Mouse (Mus musculus): Measurements from ENCODE around the gene Sept1.
"Not testable (repeated sequence)": the region's sequence is repeated elsewhere in the genome, so short reads cannot be mapped to it uniquely, and the experiment has no call there.

Sept1 gene

DNA sequence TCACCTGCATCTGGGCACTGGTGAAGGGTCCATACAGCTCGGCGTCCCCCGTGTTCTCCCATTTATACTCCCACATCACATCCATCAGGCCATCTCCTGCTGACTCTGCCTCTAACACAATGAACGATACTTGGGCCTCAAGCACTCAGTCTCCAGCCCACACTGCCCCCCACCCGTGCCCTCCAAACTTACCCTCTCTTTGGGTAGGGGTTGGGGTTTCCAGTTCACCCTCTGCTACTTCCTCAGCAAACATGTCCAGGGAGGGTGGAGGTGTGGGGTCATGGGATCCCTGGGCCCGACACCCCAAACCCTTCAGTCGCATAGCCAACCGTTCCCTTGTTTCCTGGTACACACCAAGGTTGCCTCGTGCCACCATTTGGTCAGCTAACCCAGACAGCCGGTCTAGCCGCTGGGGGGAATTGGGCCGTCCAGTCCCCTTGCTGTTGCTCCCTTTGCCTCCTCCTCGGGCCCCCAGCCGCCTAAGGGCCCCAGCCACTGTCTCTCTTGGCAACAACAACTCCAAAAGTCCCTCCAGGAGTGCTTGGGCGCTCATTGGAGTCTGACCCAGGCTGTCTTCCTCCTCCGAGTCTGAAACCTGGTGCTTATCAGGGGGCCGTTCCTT lies 38.8 kb downstream of the Sept1 start:
- no peak for DNase-seq (ENCODE audit: low spot score in 2 of 2)

DNA sequence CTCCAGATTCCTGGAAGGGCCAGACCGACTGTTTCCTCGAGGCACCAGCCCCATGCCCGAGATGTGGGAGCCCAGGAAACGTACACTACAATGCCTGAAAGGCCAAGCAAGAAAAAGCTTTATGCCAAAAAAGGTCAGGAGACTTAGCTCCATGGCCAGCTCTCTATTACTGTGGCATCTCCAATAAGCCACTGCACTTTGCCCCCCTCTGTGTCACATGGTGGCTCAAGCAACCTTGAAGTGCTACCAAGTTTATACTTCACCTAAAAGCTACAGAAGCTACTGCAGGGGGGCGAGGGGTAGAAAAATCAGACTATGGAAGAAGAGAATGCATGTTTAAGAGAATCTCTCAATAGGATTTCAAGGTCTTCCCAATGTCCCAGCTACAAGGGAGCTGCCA lies 39.9 kb downstream of the Sept1 start:
- DNase-seq (ENCODE audit: low spot score in 2 of 2) = no peak

DNA sequence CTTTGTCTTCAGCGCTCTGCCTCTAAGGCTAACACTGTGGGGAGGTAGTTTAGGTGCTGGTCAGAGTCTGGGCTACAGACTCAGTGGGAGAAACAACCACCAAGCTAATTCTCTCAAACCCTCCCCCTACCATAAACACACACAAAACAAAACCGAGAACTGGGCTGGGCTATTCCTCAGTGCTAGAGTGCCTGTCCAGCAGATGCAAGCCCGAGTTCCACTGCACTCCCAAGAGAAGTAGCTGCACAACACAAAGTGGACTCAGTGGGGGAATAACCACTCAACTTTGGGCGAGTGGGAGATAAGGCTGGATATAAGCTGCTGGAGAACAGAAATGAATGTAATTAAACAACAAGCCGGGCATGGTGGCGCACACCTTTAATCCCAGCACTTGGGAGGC lies 42.3 kb downstream of the Sept1 start:
- no peak for DNase-seq (ENCODE audit: low spot score in 2 of 2)

DNA sequence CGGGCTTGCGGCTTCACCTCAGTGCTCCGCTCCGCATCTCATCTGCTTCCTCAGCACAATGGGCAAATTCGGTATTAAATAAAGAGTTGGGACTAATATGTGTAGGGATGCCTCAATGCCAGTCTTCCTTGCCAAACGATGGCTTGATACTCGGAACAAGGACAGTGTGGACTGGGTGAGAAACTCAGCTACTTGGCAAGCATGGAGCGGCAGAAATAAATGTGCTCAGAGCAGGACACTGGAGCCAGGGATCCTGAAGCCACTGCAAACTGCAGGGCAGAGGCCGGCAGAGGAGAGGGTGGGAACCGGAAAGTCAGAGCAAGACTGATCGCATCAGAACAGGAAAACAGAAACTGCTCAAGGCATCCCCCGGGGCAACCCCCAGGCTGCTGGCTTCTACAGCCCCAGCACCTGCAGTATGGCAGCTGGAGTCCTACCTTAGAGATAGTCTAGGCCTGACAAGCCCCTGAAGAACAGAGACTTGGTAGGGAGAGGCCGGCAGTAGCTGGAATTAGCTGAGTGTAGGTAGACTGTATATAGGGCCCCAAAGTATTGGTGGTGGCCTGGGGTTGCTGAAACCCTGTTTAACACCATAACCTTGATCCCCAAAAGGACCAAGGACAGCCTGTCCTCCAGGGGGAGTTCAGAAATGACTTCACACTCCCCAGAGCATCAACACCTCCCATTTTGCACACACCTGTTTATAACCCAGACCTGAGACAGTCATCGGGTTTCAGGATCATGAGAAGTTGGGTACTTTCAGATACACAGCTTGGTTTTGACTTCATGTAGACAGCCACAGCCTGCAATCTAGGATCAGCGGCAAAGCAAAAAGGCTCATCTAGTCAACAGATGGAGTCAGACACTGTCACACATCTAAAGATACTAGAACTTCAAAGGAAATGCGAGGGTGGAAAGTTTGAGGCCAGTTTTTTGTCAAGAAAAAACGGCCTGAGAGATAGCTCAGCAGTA lies 44.3 kb downstream of the Sept1 start:
- no peak for DNase-seq (ENCODE audit: low spot score in 2 of 2)

DNA sequence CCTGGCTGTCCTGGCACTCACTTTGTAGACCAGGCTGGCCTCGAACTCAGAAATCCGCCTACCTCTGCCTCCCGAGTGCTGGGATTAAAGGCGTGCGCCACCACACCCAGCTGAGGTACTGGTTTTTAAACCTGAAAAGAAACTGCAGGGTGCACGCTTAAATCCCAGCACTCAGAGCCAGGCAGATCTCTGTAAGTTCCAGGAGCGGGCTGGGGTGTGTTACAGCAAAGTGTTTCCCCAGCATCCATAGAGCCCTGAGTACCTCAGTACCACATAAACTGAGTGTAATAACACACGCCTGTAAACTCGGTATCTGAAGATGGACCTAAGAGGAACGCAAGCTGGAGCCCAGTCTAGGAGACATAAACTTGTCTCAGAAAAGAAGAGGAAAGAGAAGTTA lies 45.6 kb downstream of the Sept1 start:
- DNase-seq (ENCODE audit: low spot score in 2 of 2) = no peak

DNA sequence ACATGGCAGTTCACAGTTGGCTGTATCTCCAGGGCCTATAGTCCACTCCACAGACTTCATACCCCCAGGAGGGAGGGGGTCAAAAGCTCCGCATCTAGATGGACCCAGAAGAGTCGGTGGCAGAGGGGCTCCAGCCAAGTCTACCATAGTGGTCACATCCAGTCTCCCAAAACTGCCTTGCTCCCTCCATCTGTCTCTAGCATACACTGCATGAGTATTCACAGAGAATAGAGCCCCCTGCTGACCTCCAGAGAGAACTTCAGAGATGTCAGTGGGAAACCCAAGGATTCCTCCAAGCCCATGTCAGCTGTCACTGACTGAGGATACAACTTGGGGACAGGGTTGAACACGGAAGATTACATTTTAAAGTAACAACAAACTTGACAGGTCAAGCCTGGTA lies 47.3 kb downstream of the Sept1 start:
- no peak for DNase-seq (ENCODE audit: low spot score in 2 of 2)

DNA sequence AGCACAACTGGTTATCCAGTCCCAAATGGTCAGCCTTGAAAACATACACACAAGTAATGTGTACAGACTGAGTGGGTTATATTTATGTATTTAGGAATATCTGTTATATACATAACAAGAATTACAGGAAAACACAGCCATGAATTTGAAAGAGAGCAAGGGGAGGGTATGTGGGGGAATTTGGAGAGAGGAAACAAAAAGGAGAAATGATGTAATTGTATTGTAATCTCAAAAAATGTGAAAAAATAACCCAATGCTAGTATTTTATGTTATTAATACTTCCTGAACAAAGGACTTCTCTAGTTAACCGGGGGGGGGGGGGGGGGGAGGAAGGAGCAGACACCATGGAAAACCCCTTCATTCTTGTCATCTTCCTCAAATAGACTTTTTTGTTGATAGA lies 48.2 kb downstream of the Sept1 start:
- no peak for DNase-seq (ENCODE audit: low spot score in 2 of 2)

DNA sequence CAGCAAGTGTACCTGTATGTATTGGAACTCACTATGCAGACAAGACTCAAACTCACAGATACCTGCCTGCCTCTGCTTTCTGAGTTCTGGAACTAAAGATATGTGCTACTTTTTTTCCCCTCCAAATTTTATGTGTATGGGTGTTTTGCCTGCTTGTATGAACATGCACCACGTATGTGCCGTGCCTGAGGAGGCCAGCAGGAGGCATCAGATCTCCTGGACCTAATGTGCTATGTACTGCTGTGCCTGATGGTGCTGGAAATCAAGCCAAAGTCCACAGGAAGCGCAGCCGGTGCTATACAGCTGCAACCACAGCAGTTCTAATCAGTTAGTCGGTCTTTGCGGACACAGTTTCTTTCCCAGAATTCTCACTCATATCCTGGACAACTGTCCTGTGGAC lies 49.1 kb downstream of the Sept1 start:
- no peak for DNase-seq (ENCODE audit: low spot score in 2 of 2)

DNA sequence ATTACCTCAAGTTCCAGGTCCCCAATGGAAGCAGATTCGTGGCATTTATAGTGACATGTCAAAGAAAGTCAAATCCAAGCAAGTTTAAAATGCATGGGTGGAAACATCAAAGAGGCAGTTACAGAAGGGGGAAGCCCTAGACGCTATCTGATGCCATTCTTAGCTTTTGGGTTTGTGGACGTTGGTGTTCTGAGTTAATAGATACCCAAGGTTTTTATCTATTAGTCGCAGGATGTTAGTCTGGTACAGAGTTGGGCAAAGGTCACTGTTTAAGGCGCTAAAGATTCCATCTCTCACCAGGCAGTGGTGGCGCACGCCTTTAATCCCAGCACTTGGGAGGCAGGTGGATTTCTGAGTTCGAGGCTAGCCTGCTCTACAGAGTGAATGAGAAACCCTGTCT lies 49.6 kb downstream of the Sept1 start:
- DNase-seq (ENCODE audit: low spot score in 2 of 2) = no peak

DNA sequence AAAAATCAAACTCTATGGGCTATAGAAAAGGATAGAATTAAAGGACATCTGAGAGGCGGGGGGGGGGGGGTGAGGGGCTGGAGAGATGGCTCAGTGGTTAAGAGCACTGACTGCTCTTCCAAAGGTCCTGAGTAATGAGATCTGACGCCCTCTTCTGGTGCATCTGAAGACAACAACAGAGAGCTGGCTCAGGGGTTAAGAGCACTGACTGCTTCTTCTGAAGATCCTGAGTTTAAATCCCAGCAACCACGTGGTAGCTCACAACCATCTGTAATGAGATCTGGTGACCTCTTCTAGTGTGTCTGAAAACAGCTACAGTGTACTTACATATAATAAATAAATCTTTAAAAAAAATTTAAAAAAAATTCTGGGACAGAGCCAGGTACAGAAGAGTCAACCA lies 51.2 kb downstream of the Sept1 start:
- DNase-seq (ENCODE audit: low spot score in 2 of 2) = not testable (repeated sequence)

DNA sequence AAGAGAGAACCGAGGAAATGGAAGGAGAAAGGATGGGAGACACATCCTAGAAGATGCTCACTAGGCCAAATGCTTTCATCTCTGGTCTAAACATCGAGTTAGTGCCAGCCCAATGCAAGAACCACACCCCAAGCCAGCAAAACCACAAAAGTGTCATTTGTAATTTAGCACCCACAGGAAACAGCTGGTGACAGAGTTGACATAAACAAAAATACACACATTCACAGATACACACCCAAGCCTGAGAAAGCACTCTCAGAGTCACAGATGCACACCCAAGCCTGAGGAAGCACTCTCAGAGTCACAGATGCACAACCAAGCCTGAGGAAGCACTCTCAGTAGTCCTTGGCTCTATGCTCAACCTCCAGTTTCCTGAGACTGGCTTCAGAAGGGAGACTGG lies 52.1 kb downstream of the Sept1 start:
- DNase-seq (ENCODE audit: low spot score in 2 of 2) = no peak

DNA sequence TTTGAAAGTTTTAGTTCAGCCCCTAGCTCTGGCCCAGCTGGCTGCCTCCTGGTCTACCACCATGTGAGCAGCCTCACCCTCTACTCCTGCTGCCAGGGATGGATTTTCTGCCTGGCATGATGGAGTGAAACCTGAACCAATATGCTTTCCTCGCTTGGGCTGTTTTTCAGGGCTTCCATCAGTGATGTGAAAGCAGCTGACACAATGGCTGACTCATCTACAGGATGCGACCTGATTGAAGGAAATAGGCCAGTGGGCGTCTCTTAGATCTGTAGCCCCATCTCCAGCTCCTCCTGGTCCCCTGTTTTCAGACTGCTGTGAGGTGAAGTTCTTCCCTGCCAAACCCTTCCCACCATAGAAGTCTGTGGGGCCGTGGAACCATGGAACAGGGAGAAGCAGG lies 56.0 kb downstream of the Sept1 start:
- DNase-seq (ENCODE audit: low spot score in 2 of 2) = no peak

DNA sequence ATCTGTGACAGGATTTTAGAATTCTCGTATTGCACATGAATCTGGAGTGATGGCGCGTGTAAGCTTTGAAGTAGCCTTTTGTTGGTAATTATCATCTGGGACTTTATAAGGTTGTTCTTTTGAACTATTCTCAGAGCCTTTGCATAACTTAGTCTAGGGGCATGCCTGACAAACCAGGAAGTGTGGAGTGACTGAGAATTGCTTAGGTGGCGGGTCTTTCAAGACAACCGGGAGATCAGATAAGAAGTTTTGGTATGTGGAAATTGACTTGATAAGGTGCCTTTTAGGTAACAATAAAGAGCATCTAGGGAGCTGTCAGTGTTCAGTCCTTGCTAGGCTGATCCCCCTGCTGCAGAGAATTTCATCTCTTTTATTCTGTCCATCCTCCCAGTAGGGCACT lies 66.4 kb downstream of the Sept1 start:
- DNase-seq (ENCODE audit: low spot score in 2 of 2) = no peak

DNA sequence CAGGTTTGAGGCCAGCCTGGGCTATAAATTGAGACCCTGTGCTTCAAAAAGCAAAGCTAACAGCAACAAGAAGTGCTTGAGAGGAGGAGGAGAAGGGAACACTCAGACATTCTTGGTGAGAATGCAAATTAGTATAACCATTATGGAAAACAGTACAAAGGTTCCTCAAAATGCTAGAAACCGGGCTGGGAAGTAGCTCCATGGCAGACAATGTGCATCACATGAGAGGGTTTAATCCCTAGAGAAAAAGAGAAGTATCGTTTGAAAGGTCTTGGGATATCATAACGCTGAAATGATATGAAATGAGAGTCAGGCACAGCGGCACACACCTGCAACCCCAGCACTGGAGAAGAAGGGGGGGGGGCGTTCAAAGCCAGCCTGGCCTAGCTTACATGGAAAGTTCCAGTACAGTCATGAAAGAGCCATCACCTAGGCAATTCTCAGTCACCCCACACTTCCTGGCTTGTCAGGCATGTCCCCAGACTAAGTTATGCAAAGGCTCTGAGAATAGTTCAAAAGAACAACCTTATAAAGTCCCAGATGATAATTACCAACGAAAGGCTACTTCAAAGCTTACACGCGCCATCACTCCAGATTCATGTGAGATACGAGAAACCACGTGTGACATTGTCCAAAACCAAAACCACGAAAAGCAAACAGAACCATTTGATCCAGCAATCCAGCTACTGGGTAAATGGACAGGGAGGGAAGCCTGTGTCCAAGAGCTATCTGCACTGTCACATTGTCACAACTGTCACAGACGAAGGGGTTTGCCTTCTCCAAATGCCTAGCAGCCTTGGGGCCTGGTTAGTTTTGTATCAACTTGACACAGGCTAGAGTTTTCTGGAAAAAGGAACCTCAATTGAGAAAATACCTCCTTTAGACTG lies 67.1 kb downstream of the Sept1 start:
- no peak for DNase-seq (ENCODE audit: low spot score in 2 of 2)

Data from heart, adult 9 months (tissue).